Mouse (Mus musculus): ENCODE data around the gene Lasp1. TPM values are rescaled to one million over a fixed set of nuclear protein-coding genes. Genes with fewer than 3 reads are reported as not detected.
"Not testable (repeated sequence)": the region's sequence is repeated elsewhere in the genome, so short reads cannot be mapped to it uniquely, and the experiment has no call there.

The Lasp1 gene
- total RNA-seq, 2 experiments from 2014 or later: 114 to 123 TPM

DNA sequence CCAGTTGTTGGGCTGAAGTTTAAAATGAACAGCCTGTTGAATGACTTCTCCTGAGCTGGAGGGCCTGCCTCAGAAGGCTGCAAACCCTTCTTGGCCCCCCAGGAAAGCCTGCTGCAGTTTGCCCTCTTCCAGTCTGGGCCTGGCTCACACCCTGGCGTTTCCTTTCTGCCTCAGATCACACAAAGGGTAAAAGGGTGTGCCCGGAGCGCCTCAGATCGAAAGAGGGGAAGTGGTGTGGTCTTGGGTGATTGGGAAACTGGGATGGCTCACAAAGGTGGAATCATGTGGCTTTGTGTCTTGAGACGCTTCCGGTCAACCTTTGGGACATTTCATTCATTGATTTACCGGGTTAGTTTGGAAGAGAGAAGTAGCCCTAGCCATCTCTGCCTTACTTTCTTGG is 27.6 kb downstream of the Lasp1 start:
- no peak for DNase-seq (ENCODE audit: low spot score in 2 of 2)

DNA sequence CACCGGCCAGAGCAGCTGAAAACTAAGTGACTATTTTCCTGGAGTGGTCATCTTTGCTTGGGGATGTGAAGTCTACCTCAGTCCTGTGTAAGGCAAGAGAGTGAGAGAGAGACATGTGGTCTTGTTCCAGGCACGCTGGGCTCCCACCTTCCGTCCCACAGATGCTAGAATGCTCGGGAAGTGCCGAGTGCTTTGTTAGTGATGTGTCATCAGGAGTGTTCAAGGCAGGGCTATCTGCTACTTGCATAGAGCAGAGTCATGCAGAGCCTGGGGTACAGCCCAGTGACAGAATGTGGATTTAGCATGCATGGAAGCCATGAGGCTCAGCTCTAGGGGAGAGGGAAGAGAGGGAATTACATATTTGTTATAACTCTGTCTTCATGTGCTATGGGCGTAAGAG is 28.9 kb downstream of the Lasp1 start:
- no peak for DNase-seq (ENCODE audit: low spot score in 2 of 2)

DNA sequence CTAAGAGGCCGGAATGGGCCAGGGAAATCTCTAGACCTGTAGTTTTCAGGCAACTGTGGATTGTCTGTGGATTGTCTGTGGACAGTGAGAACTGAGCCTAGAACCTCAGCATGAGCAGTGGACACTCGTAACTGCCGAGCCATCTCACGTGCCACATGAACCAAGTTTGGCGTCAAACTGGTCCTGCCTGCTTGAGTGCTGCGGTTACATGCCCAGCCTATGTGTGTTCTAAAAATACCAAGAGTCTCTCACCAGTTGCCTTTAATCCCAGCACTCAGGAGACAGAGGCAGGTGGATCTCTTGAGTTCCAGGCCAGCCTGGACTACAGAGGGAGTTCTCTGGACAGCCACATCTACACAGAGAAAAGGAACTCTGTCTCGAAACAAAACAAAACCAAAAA is 30.6 kb downstream of the Lasp1 start:
- no peak for DNase-seq (ENCODE audit: low spot score in 2 of 2)

DNA sequence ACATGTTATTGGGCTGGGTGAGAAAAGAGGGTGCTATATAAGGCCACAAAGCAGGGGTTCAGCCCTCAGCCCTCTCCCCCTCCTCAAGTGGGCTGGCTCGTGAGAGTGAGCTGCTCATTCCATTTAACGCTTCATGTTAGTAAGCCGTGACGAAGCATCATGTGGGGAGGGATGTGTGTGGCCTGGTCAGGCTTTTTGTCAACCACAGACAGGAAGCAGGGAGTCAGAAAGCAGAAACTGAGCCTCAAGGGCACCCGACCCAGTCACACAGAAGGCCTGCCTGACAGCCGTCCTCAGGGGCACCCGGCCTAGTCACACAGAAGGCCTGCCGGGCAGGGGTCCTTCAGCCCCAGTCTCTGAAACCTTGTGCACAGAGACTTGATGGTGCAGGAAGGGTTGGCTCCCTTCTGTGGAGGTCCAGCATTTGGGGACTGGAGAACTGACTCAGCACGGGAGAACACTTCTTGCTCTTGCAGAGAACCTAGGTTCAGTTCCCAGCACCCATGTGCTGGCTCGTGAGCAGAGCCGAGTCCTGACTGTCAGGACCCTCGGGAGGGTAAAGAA is 31.2 kb downstream of the Lasp1 start:
- no peak for DNase-seq (ENCODE audit: low spot score in 2 of 2)

DNA sequence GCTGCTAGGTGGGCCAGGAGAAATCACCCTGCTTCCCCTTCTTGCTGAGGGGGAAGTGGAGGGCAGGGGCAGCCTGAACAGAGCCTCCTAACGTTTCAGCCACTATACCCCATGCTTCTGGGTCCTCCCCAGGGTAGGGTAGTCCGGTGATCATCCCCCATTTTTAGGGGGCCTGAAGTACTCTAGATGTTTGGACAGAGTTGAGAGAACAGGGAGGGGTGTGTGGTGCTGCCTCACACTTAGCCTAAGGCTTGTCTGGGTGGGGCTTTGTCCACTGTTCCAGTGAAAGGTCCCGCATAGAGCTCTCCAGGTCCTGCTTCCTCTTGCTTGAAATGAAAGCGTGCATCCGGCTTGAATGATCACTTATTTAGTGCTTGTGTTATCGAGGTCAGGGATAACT is 31.7 kb downstream of the Lasp1 start:
- DNase-seq (ENCODE audit: low spot score in 2 of 2): no peak

DNA sequence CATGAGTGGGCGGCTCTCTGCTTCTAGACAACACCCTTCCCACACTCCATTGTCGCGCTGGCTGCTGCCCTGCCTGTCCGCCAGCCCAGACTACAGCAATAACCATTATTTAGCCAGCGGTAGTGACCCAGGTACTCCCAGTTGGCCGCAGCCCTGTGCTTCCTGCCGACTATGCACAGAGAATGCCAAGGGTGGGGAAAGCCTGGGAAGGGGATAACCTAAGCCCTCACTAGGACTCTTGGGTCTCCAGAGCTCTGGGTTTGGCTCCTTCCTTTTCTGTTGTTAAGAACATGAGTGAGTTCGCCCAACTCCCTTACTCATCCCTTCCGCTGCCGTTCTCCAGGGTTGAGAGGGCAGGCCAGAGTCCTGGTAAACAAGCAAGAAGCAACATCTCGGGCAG is 33.2 kb downstream of the Lasp1 start:
- no peak for DNase-seq (ENCODE audit: low spot score in 2 of 2)

DNA sequence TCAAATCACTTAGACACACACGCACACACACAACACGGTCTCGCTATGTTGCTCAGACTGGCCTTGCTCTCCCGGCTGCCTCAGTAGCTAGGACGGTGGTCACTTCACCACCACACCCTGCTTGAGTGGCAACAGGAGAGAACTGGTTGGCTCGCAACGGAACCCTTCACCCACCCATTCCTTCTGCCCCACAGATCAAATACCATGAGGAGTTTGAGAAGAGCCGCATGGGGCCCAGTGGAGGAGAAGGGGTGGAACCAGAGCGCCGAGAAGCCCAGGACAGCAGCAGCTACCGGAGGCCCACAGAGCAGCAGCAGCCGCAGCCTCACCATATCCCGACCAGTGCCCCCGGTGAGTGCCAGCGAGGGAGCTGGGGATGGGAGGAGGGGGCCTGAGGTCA is 34.6 kb downstream of the Lasp1 start:
- no peak for DNase-seq (ENCODE audit: low spot score in 2 of 2)

DNA sequence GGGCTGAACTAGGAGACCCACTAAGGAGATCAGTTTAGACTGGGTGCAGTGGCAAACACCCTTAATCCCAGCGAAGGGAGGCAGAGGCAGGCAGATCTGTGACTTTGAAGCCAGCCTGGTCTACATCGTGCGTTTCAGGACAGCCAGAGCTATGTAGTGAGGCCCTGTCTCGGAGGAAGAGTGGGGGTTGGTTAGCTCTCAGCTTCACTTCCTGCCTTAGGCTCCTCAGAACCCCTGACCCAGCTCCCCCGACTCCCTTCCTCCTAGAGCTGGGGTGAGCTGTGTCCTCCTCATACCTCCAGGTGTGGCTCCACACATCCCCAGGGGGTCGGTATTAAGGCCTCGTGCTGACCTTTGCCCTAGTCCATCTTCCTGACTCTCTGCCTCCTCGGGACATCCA is 37.7 kb downstream of the Lasp1 start:
- DNase-seq (ENCODE audit: low spot score in 2 of 2): no peak

DNA sequence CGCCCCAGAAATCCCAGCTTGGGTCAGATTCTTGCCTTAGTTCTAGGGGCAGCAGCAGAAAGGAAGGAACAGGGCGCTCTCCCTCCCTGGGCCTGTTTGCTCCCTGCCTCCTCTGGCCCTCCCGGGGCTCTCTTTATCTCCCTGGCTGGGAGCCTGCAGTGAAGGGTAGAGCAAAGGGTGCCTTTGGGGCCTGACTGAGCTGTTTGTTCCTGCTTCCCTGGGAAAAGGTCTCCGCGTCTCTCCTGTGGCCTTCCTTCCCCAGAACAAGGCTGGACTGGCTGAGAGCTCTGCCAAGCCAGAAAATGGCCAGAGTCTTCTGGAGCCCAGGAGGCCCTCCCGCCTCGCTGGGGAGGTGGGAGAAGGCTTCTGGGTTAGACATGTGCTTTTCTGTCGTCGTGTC is 38.3 kb downstream of the Lasp1 start:
- not testable (repeated sequence) for DNase-seq (ENCODE audit: low spot score in 2 of 2)

DNA sequence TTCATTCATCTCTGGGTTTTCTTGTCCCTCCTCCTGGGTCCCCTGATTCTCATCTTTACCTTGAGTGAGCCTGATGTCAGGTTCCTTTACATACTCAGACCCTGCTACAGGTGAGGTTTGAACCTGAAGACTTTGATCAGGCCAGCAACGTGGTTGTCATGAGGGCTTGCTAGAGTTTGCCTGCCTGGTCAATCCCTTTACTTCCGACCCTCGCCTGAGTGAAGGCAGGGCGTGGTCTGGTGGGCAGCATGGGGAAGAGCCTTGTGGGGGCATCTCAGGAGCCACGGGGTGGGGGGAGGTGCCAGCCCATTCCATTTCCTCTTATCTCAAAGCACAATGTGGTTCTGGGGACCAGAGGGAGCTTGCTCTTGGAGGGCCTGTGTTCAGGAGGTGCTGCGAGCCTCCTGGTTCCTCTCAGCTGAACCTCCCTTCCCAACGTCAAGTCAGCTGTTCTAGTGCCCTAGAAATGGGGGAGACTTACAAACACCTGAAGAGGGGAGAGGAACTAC is 38.9 kb downstream of the Lasp1 start:
- no peak for DNase-seq (ENCODE audit: low spot score in 2 of 2)

DNA sequence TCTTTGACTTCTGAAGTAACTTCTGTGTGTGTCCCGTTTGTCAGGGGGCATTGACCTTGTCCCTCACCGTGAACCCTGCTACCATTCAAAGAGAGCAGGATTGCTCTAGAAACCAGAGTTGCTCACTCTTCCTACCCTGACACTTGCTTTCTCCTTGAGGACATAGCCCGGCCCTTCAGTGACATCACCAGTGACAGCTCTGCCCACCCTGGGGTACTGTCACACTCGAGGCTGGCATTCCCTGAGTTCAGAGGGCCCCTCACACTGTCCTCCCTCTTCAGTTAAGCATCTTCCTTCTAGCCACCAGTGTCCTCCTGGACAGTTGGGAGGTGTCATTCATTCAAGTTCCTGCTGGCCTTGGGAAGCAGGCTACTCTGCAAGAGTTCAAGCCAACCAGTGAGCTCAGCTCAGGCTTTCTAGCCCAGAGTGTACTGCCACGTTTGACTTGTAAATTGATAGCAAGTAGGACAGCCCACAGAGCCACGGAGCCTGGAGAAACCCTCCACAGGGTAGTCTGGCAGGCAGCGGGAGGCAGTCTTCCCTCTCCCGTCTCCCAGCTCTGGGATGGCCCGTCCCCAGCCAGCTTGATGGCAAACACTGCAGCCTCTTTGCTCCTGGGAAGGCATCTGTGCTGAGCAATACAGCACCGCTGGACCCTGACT is 40.1 kb downstream of the Lasp1 start:
- DNase-seq (ENCODE audit: low spot score in 2 of 2): no peak

DNA sequence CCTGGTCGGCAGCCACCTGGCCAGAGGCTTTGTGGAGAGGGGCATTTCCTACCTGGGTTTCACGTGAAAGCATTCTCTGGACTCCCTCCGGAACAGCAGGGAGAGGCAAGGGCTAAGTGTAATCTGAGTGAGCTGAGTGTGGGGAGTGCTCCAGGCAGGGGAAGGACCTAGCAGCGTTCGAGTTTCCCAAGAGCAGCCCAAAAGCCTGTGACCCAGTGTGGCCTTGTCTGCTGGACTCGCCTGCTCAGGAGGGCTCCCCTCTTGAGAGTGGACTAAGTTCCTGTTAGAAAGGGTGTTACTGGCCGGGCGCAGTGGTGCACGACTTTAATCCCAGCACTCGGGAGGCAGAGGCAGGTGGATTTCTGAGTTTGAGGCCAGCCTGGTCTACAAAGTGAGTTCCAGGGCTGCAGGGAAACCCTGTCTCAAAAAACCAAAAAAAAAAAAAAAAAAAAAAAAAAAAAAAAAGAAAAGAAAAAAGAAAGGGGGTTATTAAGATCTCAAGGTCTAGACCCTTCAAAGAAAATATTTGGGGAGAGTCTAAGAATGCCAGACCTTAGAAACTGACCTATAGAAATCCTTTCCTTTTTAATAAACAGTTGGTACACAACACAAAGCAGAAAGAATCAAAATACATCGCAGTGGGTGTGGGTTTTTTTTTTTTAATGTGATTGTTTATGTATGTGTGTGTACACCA is 40.8 kb downstream of the Lasp1 start:
- DNase-seq (ENCODE audit: low spot score in 2 of 2): no peak

DNA sequence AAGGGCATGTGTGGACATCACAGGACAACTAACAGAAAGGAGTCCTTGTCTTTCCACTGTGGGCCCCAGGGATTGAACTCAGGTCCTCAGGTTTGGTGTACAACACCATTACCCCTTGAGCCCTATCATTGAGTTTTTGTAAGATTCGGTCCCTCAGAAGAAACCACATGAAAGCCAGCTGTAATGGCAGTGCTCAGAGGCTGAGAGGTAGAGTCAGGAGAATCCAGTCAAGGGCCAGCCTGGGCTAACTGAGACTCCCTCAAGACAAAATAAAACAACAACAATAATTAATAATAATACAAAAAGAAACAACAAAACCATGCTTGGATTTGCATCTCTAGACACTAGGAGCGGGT is 41.3 kb downstream of the Lasp1 start:
- DNase-seq (ENCODE audit: low spot score in 2 of 2): no peak

DNA sequence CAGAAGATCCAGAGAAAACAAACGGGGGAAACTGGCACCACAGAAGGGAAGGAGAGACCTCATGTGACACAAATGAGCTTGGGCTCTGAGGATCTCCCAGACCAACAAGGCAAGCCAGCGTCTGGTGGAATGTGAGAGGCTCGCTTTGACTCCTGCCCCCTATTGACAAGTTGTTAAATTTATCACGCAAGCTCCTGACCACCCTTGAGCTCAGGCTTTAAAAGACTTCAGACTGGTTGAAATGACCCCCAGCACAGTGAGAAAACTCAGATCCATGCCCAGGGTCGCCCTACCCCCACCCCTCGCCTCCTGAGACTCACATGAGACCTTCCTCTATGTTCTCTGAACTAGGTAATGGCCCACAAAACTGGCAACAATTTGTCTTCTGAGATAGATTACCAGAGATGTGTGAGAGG is 41.7 kb downstream of the Lasp1 start, which contains the start of gene B230217C12Rik:
B230217C12Rik (plus strand) TSS at position 242 of the 416 bp plus-strand sequence.
- DNase-seq (ENCODE audit: low spot score in 2 of 2): peak in 1 of 2 experiments; percentile 50

DNA sequence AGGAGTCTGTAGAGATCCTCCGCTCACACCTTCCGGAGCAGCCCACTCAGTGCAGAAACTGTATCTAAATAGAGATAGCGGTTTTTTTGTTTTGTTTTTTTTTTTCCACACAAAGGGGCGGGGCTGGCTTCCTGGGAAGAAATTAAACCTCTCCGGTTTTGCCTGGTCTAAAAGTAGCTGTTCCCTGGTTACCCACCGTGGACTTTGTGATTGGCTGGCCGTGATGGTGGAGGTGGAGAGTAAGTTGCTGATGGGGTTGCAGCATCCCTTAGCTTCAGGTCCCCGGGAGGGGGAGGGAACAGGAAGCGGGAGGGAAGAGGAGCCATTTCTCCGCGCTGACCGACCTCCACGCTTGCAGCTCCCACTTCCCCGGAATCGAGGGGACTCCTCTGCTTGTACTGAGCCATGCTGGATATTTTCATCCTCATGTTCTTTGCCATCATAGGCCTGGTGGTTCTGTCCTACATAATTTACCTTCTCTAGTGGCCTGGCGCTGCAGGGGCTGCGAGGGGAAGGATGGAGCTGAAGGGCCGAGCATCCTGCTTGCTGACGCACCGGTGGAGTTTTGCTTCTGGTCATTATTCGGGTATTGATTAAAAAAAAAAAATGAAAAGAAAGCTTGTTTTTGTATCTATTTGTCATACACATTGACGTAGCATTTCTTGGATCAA is 42.3 kb downstream of the Lasp1 start:
- peak; percentile 83 to 93 for DNase-seq (ENCODE audit: low spot score in 2 of 2)

DNA sequence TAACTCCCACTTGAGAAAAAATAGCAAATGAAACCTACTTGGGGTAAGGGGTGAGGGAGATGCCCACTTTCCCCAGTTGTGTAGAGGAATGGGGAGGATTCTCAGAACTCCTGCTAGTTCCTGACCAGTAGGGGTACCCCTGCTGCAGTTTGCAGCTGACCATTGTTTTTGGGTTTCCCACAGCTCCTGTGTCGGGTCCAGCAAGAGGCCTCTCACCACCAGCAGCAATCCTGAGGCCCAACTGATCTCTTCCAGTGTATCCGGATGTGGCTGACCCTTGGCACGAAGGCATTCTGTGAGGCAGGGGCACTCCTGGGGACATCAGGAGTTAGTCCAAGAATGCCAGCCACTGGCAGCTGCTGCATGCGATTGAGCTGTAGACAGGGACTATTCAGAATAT is 43.2 kb downstream of the Lasp1 start:
- no peak for DNase-seq (ENCODE audit: low spot score in 2 of 2)

DNA sequence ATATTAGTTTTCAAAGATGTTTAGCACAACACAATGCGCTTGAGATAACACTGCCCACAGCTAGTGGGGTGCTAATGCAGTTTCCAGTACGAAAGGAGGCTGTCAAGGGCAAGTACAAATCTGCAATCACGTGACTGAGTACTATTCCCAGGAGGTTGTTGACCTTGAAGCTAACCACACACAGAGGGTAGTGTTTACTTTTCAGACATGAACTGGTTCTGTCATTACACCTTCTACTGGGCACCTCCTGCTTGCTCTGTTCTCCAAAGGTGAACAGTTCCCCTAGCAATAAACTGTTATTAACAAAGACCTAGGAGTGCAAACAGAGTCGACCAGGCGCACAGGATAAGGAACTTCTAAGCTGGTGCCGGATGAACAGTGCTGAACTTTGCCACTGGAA is 51.6 kb downstream of the Lasp1 start:
- no peak for DNase-seq (ENCODE audit: low spot score in 2 of 2)

DNA sequence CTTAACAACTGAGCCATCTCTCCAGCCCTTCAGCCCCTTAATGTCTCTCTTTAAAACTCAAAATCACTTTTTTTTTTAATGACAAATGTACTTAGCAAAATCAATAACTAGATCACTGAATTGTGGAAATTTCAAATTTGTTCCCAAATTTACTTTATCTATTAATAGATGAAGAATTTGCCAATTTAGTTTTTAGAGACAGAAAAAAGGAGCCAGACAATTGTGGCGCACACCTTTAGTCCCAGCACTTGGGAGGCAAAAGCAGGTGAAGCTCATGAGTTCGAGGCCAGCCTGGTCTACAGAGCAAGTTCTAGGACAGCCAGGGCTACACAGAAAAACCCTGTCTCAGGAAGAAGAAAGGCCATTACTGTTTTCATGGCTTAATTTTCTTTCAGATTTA is 52.8 kb downstream of the Lasp1 start:
- DNase-seq (ENCODE audit: low spot score in 2 of 2): no peak

DNA sequence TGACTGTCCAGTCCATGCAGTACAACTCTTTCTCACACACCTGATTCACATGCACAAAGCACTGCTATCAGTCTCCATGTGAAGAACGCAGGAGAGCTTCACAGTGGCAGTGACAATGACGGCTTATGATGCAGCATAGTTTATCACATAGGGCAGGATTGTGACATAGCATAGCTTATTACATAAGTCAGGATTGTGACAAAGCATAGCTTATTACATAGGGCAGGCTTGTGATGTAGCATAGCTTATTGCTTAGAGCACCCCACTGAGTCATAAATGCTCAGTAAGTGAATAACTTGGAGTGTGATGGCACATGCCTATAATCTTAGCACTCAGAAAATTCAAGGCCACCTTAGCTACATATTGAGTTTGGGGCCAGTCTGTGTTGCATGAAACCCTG is 56.7 kb downstream of the Lasp1 start:
- no peak for DNase-seq (ENCODE audit: low spot score in 2 of 2)

DNA sequence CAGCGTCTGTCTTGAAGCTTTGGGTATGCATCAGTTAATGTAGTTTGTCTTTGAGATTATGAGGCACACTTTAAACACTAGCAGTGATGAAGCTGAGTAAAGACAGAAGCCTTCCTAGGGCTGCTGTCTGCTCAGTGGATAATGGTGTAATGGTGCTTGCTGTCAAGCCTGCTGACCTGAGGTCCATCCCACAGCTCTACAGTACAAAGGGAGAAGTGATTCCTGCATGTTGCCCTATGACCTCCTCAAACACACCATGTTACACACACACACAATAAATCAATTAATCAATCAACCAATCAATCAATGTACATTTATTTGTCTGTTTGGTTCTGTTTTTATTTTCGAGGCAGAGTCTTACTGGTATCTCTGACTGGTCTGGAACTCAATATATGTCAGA is 63.3 kb downstream of the Lasp1 start:
- no peak for DNase-seq (ENCODE audit: low spot score in 2 of 2)

DNA sequence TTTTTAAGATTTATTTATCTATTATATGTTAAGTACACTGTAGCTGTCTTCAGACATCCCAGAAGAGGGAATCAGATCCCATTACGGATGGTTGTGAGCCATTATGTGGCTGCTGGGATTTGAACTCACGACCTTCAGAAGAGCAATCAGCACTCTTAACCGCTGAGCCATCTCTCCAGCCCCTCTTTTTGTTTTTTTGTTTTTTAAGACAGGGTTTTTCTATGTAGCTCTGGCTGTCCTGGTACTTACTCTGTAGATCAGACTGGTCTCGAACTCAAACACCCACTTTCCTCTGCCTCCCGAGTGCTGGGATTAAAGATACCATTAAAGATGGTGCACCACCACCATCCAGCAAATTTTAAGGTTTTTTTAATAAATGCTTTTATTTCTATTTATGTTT is 66.6 kb downstream of the Lasp1 start:
- no peak for DNase-seq (ENCODE audit: low spot score in 2 of 2)

Data from layer of hippocampus, postnatal 14 days (tissue).